Comparison of ENCODE assay signal across 8 mouse cellular contexts in the genomic region with DNA sequence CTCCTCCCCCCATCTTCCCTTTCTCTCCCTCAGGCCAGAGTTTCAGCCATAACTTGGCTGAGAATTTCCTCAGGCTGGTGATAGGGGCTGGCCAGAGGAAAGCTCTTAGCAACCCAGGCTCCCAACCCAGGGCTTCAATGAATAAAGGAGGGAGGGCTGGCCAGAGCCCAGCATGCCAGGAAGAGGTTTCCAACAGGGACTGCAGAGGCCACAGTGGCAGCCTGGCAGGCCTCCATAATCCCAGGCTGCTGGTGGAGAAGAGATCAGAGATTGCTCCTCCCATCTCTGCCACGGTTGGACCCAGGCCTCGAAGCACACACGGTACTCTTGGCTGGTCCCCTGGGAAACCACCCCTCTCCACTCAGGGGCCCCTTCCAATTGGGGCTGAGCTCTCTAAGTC. TPM values are rescaled to one million over a fixed set of nuclear protein-coding genes. Genes with fewer than 3 reads are reported as not detected.
A peak's percentile ranks its signal among the peaks of the same experiment; 100 is the strongest.
DNase-seq lines count a peak whose midpoint lies in the region; ATAC-seq lines count a peak whose summit lies in the region.

No protein-coding gene starts in this region.

- no peaks in the 10 kb centered on the region for H3K9me3 ChIP-seq in kidney, embryonic 14.5 days (ENCODE audit: control insufficient read depth, low read length)
- H3K9me3 ChIP-seq in forebrain, embryonic 14.5 days (replicated peaks; ENCODE audit: control insufficient read depth, low read length) = no peaks in the 10 kb centered on the region

- H3K27me3 ChIP-seq in kidney, embryonic 14.5 days (ENCODE audit: control insufficient read depth, insufficient read depth, low read length) = no peaks in the 10 kb centered on the region
- H3K27me3 ChIP-seq in forebrain, embryonic 14.5 days (replicated peaks; ENCODE audit: control insufficient read depth, insufficient read depth, low read length) = no peaks in the 10 kb centered on the region

- 51% methylated on average over 3 of the region's 3 CpGs for WGBS in kidney, embryonic 14.5 days
- WGBS in forebrain, embryonic 14.5 days = 2% methylated on average over 3 of the region's 3 CpGs

- no peak overlapping the region for H3K27ac ChIP-seq in kidney, embryonic 14.5 days (ENCODE audit: low read depth, low read length)
- H3K27ac ChIP-seq in forebrain, embryonic 14.5 days (ENCODE audit: low read depth, low read length) = peak overlapping the region; percentile 61

- H3K9ac ChIP-seq in kidney, embryonic 14.5 days (ENCODE audit: low read depth, low read length) = no peak overlapping the region
- 0 out of 2 replicates have a peak overlapping the region, but pooled peaks have one; percentile 25 for H3K9ac ChIP-seq in forebrain, embryonic 14.5 days (ENCODE audit: low read length)

- H3K4me2 ChIP-seq in kidney, embryonic 14.5 days (replicated peaks; ENCODE audit: low read depth, low read length) = no peak overlapping the region
- H3K4me2 ChIP-seq in forebrain, embryonic 14.5 days (ENCODE audit: low read length) = no peak overlapping the region

- no peak for ATAC-seq in kidney, embryonic 14.5 days (ENCODE audit: low FRiP score, low TSS enrichment)
- ATAC-seq in forebrain, embryonic 14.5 days = peak; percentile 78
- ATAC-seq in activated CD4-positive, CD25-positive, alpha-beta regulatory T cell, adult 4 months = no peak

- peak; percentile 61 for DNase-seq in kidney, postnatal 10 days
- DNase-seq in cerebellum, adult 11 months = peak; percentile 77
- DNase-seq in forebrain, embryonic 14.5 days (ENCODE audit: low spot score) = peak; percentile 87
- DNase-seq in layer of hippocampus, postnatal 10 days (ENCODE audit: low spot score in 2 of 2) = peak; percentile 71 to 81
- DNase-seq in right cerebral cortex, postnatal 10 days (ENCODE audit: low spot score in 2 of 2) = peak; percentile 89 to 91
- no peak for DNase-seq in ovary, postnatal 10 days (ENCODE audit: low spot score)

- H3K4me1 ChIP-seq in kidney, embryonic 14.5 days (ENCODE audit: control insufficient read depth, insufficient read depth, low read length) = peaks cover 32% of the 10 kb centered on the region
- H3K4me1 ChIP-seq in forebrain, embryonic 14.5 days (ENCODE audit: control insufficient read depth, insufficient read depth, low read length) = peaks cover 70% of the 10 kb centered on the region

- H3K4me3 ChIP-seq in kidney, embryonic 14.5 days (ENCODE audit: low read length) = no peak overlapping the region
- no peak overlapping the region for H3K4me3 ChIP-seq in forebrain, embryonic 14.5 days (ENCODE audit: low read depth, low read length)

- no peaks in the 10 kb centered on the region for H3K36me3 ChIP-seq in kidney, embryonic 14.5 days (ENCODE audit: control insufficient read depth, insufficient read depth, low read length)
- no peaks in the 10 kb centered on the region for H3K36me3 ChIP-seq in forebrain, embryonic 14.5 days (ENCODE audit: control insufficient read depth, insufficient read depth, low read length)

RNA-seq across cellular contexts. Expression of gene Coro2b, which starts 10.4 kb away (rescaled TPM):
- 9.3 and 16.5 TPM in 2 replicates for polyA plus RNA-seq in kidney, embryonic 14.5 days (2014; fragmentation: Nextera tagmentation; extraction: Ambion mirVana)
- 29.0 and 33.2 TPM in 2 replicates for polyA plus RNA-seq in forebrain, embryonic 14.5 days (2014; fragmentation: Nextera tagmentation; extraction: Ambion mirVana)
- total RNA-seq in layer of hippocampus, postnatal 10 days (2021) = 100 to 1,000 TPM; 131 to 136 TPM
- polyA plus RNA-seq in activated CD4-positive, CD25-positive, alpha-beta regulatory T cell, adult 4 months (2017; shearing (Covaris generic)) = 1 to 10 TPM in 1 of 2 experiments, under 1 TPM in 1; 0.45 to 2.5 TPM
